In genomic region chr11:103015881-103016825, GRCm38 (mm10) we compare ENCODE assay signal across 8 mouse cellular contexts. TPM values are rescaled to one million over a fixed set of nuclear protein-coding genes. Genes with fewer than 3 reads are reported as not detected.
DNase-seq lines count a peak whose midpoint lies in the region; ATAC-seq lines count a peak whose summit lies in the region.

No protein-coding gene starts in this region.

- H3K9me3 ChIP-seq in kidney, embryonic 15.5 days (replicated peaks), result no peaks in the 10 kb centered on the region
- H3K9me3 ChIP-seq in intestine, embryonic 15.5 days, result no peaks in the 10 kb centered on the region
- H3K9me3 ChIP-seq in neural tube, embryonic 11.5 days (ENCODE audit: control insufficient read depth, low read length), result no peaks in the 10 kb centered on the region

- H3K4me2 ChIP-seq in kidney, embryonic 15.5 days, result peak overlapping the region; percentile 63
- peak overlapping the region; percentile 58 for H3K4me2 ChIP-seq in intestine, embryonic 15.5 days (replicated peaks)
- H3K4me2 ChIP-seq in neural tube, embryonic 11.5 days (ENCODE audit: low read depth), result peak overlapping the region; percentile 65

- H3K27ac ChIP-seq in kidney, embryonic 15.5 days, result peak overlapping the region; percentile 94
- peak overlapping the region; percentile 85 for H3K27ac ChIP-seq in intestine, embryonic 15.5 days
- peak overlapping the region; percentile 93 for H3K27ac ChIP-seq in neural tube, embryonic 11.5 days (ENCODE audit: low read depth, low read length)

- H3K4me3 ChIP-seq in kidney, embryonic 15.5 days (replicated peaks), result peak overlapping the region; percentile 86
- peak overlapping the region; percentile 90 for H3K4me3 ChIP-seq in intestine, embryonic 15.5 days (replicated peaks)
- peak overlapping the region; percentile 85 for H3K4me3 ChIP-seq in neural tube, embryonic 11.5 days (ENCODE audit: low read depth, low read length)

- H3K4me1 ChIP-seq in kidney, embryonic 15.5 days, result peaks cover 29% of the 10 kb centered on the region
- peaks cover 12% of the 10 kb centered on the region; the same call in 1 of the 2 replicates for H3K4me1 ChIP-seq in intestine, embryonic 15.5 days (replicated peaks)
- H3K4me1 ChIP-seq in neural tube, embryonic 11.5 days (ENCODE audit: control insufficient read depth, insufficient read depth, low read length), result peaks cover 5% of the 10 kb centered on the region; the same call in 1 of the 2 replicates

- ATAC-seq in kidney, embryonic 15.5 days (replicated peaks; ENCODE audit: low FRiP score), result no peak
- peak; percentile 15; the same call in 1 of the 2 replicates for ATAC-seq in intestine, embryonic 15.5 days
- no peak for ATAC-seq in neural tube, embryonic 11.5 days (ENCODE audit: insufficient read depth, low FRiP score, low TSS enrichment)

- peak overlapping the region; percentile 89 for H3K9ac ChIP-seq in kidney, embryonic 15.5 days
- H3K9ac ChIP-seq in intestine, embryonic 15.5 days, result peak overlapping the region; percentile 95
- peak overlapping the region; percentile 83 for H3K9ac ChIP-seq in neural tube, embryonic 11.5 days (ENCODE audit: low read length)

- H3K36me3 ChIP-seq in kidney, embryonic 15.5 days, result peaks cover 28% of the 10 kb centered on the region
- H3K36me3 ChIP-seq in intestine, embryonic 15.5 days, result no peaks in the 10 kb centered on the region
- no peaks in the 10 kb centered on the region for H3K36me3 ChIP-seq in neural tube, embryonic 11.5 days (ENCODE audit: control insufficient read depth, insufficient read depth, low read length)

- WGBS in kidney, embryonic 15.5 days, result 41% methylated on average over 27 of the region's 27 CpGs
- 42% methylated on average over 27 of the region's 27 CpGs for WGBS in intestine, embryonic 15.5 days
- WGBS in neural tube, embryonic 11.5 days, result 49% methylated on average over 27 of the region's 27 CpGs

- no peak for DNase-seq in kidney, adult 9 months
- DNase-seq in embryo, embryonic 11 days, result peak; percentile 36
- no peak for DNase-seq in neural tube, embryonic 11.5 days (ENCODE audit: low spot score)
- DNase-seq in layer of hippocampus, adult 9-11 months, result no peak
- DNase-seq in layer of hippocampus, adult 18-20 months (ENCODE audit: low spot score in 2 of 2), result no peak
- no peak for DNase-seq in cerebellum, postnatal 10 days

- H3K27me3 ChIP-seq in kidney, embryonic 15.5 days, result no peaks in the 10 kb centered on the region
- no peaks in the 10 kb centered on the region for H3K27me3 ChIP-seq in intestine, embryonic 15.5 days (replicated peaks)
- H3K27me3 ChIP-seq in neural tube, embryonic 11.5 days (ENCODE audit: control insufficient read depth, insufficient read depth, low read length), result no peaks in the 10 kb centered on the region

RNA-seq across cellular contexts. Expression of gene Nmt1, which starts 11.8 kb away (rescaled TPM):
- polyA plus RNA-seq in kidney, embryonic 15.5 days (2015; fragmentation: Nextera tagmentation; extraction: Ambion mirVana), result 59.2 and 63.2 TPM in 2 replicates
- polyA plus RNA-seq in intestine, embryonic 15.5 days (2015; fragmentation: Nextera tagmentation; extraction: Ambion mirVana), result 60.0 and 66.6 TPM in 2 replicates
- 51.5 and 53.3 TPM in 2 replicates for polyA plus RNA-seq in neural tube, embryonic 11.5 days (2014; fragmentation: Nextera tagmentation; extraction: Ambion mirVana)
- 100 to 1,000 TPM; 166 to 172 TPM for total RNA-seq in layer of hippocampus, adult 18-20 months (2021)

RNA-seq across cellular contexts. Expression of gene Dcakd, which starts 12.0 kb away (rescaled TPM):
- 165 and 187 TPM in 2 replicates for polyA plus RNA-seq in kidney, embryonic 15.5 days (2015; fragmentation: Nextera tagmentation; extraction: Ambion mirVana)
- 101 and 105 TPM in 2 replicates for polyA plus RNA-seq in intestine, embryonic 15.5 days (2015; fragmentation: Nextera tagmentation; extraction: Ambion mirVana)
- 319 and 323 TPM in 2 replicates for polyA plus RNA-seq in neural tube, embryonic 11.5 days (2014; fragmentation: Nextera tagmentation; extraction: Ambion mirVana)
- 10 to 100 TPM; 68.9 to 69.0 TPM for total RNA-seq in layer of hippocampus, adult 18-20 months (2021)
